Mouse (Mus musculus) CD4-positive, CD25-positive, alpha-beta regulatory T cell, adult 9 weeks (primary cell): Measurements from ENCODE around the gene Serping1. TPM values are rescaled to one million over a fixed set of nuclear protein-coding genes. Genes with fewer than 3 reads are reported as not detected.

Experiments
- polyA plus RNA-seq: library from polyadenylated mRNA; unstranded; fragments of 100-300 nt; shearing (Covaris generic); gene quantifications from one replicate; pipeline ENCODE4 v1.2.1, GENCODE M21; 2017

Gene Serping1
- polyA plus RNA-seq: not detected

GRCm38 (mm10) chr2:84775241-84775640, at the start of gene Serping1:
Gene Serping1, minus strand, starts transcription at chr2:84775444.

DNA sequence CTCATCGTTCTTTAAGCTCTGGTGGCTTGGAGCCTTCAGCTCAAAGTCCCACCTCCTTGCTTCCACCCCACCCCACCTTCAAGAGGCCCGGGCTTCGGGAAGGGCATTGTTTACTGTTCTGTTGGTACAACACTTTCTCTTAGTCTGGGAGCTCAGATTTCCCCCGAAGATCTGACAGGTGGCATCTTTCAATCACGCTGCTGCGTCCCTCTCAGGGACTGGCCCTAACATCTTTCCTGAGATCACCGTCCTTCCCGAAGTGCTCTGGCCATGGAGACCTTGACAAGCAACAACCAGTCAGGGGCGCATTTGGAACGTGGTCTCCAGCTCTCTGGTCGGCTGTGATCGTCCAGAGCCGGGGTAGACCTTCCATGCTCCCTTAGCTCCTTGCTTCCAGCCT, 47.3 kb upstream of the Serping1 start, which contains the start of gene Smtnl1:
Smtnl1 (minus strand) TSS at position 101 of the 400 bp plus-strand sequence.

GRCm38 (mm10) chr2:84798493-84798921, 23.3 kb upstream of the Serping1 start, which contains the start of gene Ube2l6:
Gene Ube2l6, plus strand, starts transcription at chr2:84798828.

GRCm38 (mm10) chr2:84743561-84743960, 31.7 kb downstream of the Serping1 start, which contains the start of gene Gm19426:
Gene Gm19426, minus strand, starts transcription at chr2:84743655.

DNA sequence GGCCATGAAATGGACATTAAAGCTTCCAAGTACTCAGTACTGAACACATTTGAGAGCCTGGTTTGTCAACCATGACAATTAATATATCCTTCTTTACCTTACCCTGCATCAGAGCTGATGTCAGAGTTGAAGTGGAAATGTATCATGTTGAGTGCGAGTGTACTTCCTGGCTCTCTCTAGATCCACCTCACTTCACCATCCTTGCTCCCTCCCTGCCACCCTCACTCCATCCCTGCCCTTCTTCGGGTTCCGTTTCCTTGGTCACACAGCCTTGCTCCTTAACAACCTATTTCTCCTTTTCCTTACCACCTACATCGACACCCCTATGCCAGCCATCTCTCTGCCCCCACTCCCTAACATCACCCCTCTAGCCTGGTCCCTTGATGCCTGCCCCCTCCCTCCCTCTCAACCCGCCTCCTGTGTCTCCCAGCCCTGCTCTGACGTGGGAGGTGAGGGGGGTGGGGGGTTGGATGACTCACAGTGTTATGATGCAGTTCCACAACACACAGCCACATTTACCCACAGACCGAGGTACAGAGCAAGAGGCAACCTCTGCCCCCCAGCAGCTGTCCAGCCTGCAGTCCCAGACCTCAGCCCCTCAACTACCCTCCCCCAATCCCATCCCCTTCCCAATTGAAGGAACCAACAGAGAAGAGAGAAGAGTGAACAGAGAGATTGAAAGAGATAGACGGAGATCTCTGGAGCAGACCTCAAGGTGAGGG, 41.5 kb downstream of the Serping1 start, which contains the start of gene Ypel4:
Ypel4 (plus strand) TSS at position 480 of the 722 bp plus-strand sequence.

DNA sequence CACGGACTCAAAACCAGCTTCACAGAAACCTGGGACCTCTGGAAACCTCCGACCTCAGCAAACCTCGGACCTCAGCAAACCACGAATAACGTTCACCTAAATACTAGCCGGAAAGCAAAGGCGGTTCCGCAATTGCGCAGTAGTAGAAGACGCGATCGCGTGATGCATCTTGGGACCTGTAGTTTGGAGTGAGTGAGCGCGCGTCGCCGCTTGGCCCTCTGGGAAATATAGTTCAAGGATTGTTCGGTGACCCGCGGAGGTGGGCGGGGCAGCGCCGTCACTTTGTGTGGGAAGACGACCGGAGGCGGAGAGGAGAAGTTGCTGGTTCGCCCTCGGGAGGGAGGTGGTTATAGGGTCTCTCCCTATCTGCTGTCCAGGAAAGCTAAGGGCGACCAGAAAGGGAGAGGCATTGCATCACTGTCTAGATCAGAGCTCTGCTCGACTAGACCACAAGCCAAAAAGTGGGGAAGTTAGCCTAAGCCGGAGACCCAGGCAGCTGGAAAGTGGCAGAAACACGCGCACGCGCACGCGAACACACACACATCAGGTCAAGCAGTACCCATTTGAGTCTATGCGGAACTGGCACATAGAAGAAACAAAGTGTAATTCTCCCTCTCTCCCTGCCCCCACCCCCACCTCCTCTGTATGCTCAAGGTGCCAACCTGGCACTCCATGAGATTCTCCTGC, 47.9 kb downstream of the Serping1 start, which contains the start of gene Clp1:
Clp1 (minus strand) TSS at position 179 of the 687 bp plus-strand sequence.

Other genes with a start within 250 kb of the Serping1 start
- 2.3 TPM for gene Ctnnd1, start 124.7 kb downstream of the Serping1 start, polyA plus RNA-seq
- 0.30 TPM for gene Btbd18, start 116.4 kb downstream of the Serping1 start, polyA plus RNA-seq
- 102 TPM for gene Selenoh, start 104.7 kb downstream of the Serping1 start, polyA plus RNA-seq
- gene Gm28635, start 97.4 kb downstream of the Serping1 start, polyA plus RNA-seq: not detected
- 42.9 TPM for gene Med19, start 97.0 kb downstream of the Serping1 start, polyA plus RNA-seq
- 115 TPM for gene Tmx2, start 96.3 kb downstream of the Serping1 start, polyA plus RNA-seq
- gene Zdhhc5, start 60.3 kb downstream of the Serping1 start, polyA plus RNA-seq: 23.3 TPM
- gene Clp1, start 48.1 kb downstream of the Serping1 start, polyA plus RNA-seq: 69.3 TPM
- gene Ypel4, start 41.4 kb downstream of the Serping1 start, polyA plus RNA-seq: 1.2 TPM
- gene Gm19426, start 31.8 kb downstream of the Serping1 start, polyA plus RNA-seq: not detected
- gene Ube2l6, start 23.4 kb upstream of the Serping1 start, polyA plus RNA-seq: 53.5 TPM
- gene Smtnl1, start 47.2 kb upstream of the Serping1 start, polyA plus RNA-seq: not detected
- 37.3 TPM for gene Timm10, start 51.6 kb upstream of the Serping1 start, polyA plus RNA-seq
- gene Slc43a1, start 63.4 kb upstream of the Serping1 start, polyA plus RNA-seq: 8.3 TPM
- not detected for gene Rtn4rl2, start 111.3 kb upstream of the Serping1 start, polyA plus RNA-seq
- gene Slc43a3, start 161.1 kb upstream of the Serping1 start, polyA plus RNA-seq: 9.2 TPM
- not detected for gene Prg2, start 205.0 kb upstream of the Serping1 start, polyA plus RNA-seq
- gene Prg3, start 212.8 kb upstream of the Serping1 start, polyA plus RNA-seq: 0.61 TPM